Mouse (Mus musculus) liver, embryonic 12.5 days (tissue): ENCODE results near the gene Emid1. TPM values are rescaled to one million over a fixed set of nuclear protein-coding genes. Genes with fewer than 3 reads are reported as not detected.
A peak's percentile ranks its signal among the peaks of the same experiment; 100 is the strongest.

Experiments used
- ATAC-seq: fragments of 200-750 bp; cut with Nextera tagmentation; 2 replicates; pipeline ENCODE4 v1.8.0; 2017; ENCODE audit warnings: moderate number of reproducible peaks, mild to moderate bottlenecking, moderate library complexity
- H3K27ac ChIP-seq: fragments of 300-500 bp; sonication (generic); 2 replicates; pipeline ENCODE4 v1.5.1; 2016; ENCODE audit warnings: mild to moderate bottlenecking
- H3K27me3 ChIP-seq: fragments of 300-500 bp; sonication (generic); replicated peaks from 2 replicates; pipeline ENCODE4 v1.6.1; 2016; ENCODE audit warnings: mild to moderate bottlenecking, moderate library complexity
- H3K36me3 ChIP-seq: fragments of 300-500 bp; sonication (generic); 2 replicates; pipeline ENCODE4 v1.6.1; 2016; ENCODE audit warnings: mild to moderate bottlenecking, moderate library complexity
- H3K4me1 ChIP-seq: fragments of 300-500 bp; sonication (generic); 2 replicates; pipeline ENCODE4 v1.6.1; 2016
- H3K4me2 ChIP-seq: fragments of 300-500 bp; sonication (generic); 2 replicates; pipeline ENCODE4 v1.6.1; 2016; ENCODE audit warnings: mild to moderate bottlenecking, moderate library complexity
- H3K4me3 ChIP-seq: fragments of 300-500 bp; sonication (generic); 2 replicates; pipeline ENCODE4 v1.5.1; 2016; ENCODE audit warnings: mild to moderate bottlenecking, moderate library complexity
- H3K9ac ChIP-seq: fragments of 300-500 bp; sonication (generic); 2 replicates; pipeline ENCODE4 v1.6.1; 2016; ENCODE audit warnings: mild to moderate bottlenecking, moderate library complexity
- H3K9me3 ChIP-seq: fragments of 300-500 bp; sonication (generic); replicated peaks from 2 replicates; pipeline ENCODE4 v1.6.1; 2016; ENCODE audit warnings: mild to moderate bottlenecking, moderate library complexity
- WGBS: fragments of 180-500 bp; shearing (Covaris S2); methylation state at CpG from one replicate; pipeline ENCODE4 v1.1.7; 2016; ENCODE audit not compliant: insufficient replicate concordance; 5-methylcytosine and 5-hydroxymethylcytosine counted together
- polyA plus RNA-seq: library from polyadenylated mRNA; unstranded; fragments of >200 nt; fragmentation: Nextera tagmentation; extraction: Ambion mirVana; gene quantifications from 2 replicates; pipeline ENCODE4 v1.2.1, GENCODE M21; 2016

Gene Emid1
- polyA plus RNA-seq, 1 experiment from 2014 or later: 9.1 TPM

DNA sequence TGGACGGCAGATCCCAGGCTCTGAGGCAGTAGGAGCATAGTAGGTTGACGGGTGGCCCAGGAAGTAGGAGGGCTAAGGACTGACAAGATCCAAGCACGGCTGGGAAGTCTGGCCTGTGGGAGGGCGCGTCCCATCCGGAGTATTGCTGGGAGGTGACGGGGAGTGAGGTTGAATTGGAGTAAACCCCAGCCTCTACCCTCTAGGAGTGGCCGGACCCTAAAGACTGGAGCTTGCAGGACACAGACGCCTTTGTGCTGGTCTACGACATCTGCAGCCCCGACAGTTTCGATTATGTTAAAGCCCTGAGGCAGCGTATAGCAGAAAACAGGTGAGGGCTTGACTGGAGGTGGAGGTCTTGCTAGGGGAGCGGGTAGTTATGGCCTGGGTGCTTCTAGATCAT is 92.8 kb downstream of the Emid1 start:
- H3K4me1 ChIP-seq: peaks cover 38% of the 10 kb centered on the region

DNA sequence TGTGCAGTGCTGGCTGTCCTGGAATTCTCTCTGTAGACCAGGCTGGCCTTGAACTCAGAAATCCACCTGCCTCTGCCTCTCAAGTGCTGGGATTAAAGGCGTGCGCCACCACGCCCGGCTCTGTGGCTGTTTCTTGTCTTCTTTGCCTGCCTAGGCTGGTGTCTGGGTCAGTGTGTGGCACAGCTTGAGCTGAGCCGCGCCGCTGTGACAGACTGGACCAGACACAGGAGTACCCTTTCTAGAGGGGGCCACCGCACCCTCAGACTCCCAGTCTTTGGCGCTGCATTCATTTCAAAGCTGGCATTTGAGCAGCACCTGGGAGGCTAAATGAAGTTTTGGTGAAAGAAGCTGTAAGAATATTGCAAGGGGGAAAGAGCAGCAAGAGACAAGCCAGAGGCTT is 93.3 kb downstream of the Emid1 start:
- ATAC-seq: no peak
- H3K4me3 ChIP-seq: no peak overlapping the region
- WGBS: 31% methylated on average over 9 of the region's 9 CpGs
- peaks cover 90% of the 10 kb centered on the region for H3K27me3 ChIP-seq
- H3K4me2 ChIP-seq: peak overlapping the region; percentile 70; the same call in 1 of the 2 replicates
- H3K9me3 ChIP-seq: no peaks in the 10 kb centered on the region
- no peak overlapping the region for H3K27ac ChIP-seq
- H3K9ac ChIP-seq: no peak overlapping the region
- H3K36me3 ChIP-seq: peaks cover 10% of the 10 kb centered on the region; the same call in 1 of the 2 replicates
- peaks cover 34% of the 10 kb centered on the region for H3K4me1 ChIP-seq

More for the DNA sequence above, 92.8 kb downstream of the Emid1 start:
- Histone ChIP-seq H3K27ac (no peak overlapping the region), H3K27me3 (peaks cover 95% of the 10 kb centered on the region), H3K4me3 (no peak overlapping the region), H3K9ac (no peak overlapping the region), H3K4me2 (no peak overlapping the region), H3K36me3 (peaks cover 10% of the 10 kb centered on the region; the same call in 1 of the 2 replicates), H3K9me3 (no peaks in the 10 kb centered on the region)
- ATAC-seq: no peak
- 31% methylated on average over 14 of the region's 14 CpGs for WGBS

DNA sequence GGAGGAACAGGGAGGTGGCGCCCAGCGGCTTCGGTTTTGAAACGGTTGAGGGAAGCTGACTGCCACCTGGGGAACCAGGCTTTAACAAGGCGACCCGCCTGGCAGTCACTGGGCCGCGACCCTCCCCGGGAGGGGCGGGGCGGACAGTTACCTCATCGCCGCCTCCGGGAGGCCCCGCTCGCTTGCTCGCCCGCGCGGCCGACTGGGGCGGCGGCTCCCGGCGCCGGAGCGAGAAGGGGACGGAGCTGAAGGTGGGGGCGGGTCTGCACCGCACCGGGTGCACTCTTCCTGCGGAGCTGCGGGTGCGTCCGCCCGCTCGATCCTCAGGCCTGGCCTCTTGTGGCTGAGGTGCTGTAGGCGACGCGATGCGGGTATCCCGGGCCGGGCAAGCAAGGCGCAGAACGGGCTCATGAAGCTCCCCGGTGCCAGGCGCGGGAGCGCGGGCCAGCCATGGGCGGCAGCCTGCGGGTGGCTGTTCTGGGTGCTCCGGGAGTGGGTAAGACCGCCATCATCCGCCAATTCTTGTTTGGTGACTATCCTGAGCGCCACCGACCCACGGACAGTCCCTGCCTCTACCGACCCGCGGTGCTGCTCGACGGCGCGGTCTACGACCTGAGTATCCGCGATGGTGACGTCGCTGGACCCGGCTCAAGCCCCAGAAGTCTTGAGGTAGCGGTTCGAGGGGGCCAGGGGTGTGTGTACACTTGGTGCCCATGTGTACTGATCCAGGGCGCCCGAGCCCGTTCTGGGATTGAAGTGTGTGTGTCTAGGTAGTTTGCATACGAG is 94.0 kb downstream of the Emid1 start, which contains the start of gene Rasl10a:
Rasl10a (plus strand) TSS at position 273 of the 786 bp plus-strand sequence.
- Histone ChIP-seq H3K4me2 (peak within 1 kb of the TSS; percentile 70), H3K27me3 (peaks cover 83% of the 10 kb centered on the region), H3K27ac (no peak within 1 kb of the TSS), H3K4me3 (peak within 1 kb of the TSS; percentile 47), H3K36me3 (peaks cover 10% of the 10 kb centered on the region; the same call in 1 of the 2 replicates), H3K9me3 (no peaks in the 10 kb centered on the region), H3K9ac (0 out of 2 replicates have a peak within 1 kb of the TSS, but pooled peaks have one; percentile 25), H3K4me1 (peaks cover 31% of the 10 kb centered on the region)
- ATAC-seq: no peak
- WGBS: 2% methylated on average over 77 of the region's 77 CpGs

DNA sequence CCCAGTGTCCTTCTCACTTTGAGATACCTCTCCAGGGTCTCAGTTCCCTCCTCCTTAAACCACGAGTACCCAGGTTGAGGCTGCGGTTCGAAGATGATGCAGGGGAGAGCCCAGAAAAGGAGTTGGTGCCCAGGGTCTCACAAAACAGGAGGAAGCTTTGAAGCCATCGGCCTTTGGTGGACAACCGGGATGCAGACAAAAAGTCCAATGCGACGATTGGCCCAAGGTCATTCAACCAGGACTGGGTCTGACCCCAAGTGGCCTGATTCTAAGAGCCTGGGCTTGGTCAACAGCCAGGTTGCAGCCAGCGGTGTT is 94.6 kb downstream of the Emid1 start:
- peaks cover 10% of the 10 kb centered on the region; the same call in 1 of the 2 replicates for H3K36me3 ChIP-seq
- no peak overlapping the region for H3K27ac ChIP-seq
- H3K4me3 ChIP-seq: peak overlapping the region; percentile 47
- ATAC-seq: no peak
- no peak overlapping the region for H3K9ac ChIP-seq
- H3K4me1 ChIP-seq: peaks cover 26% of the 10 kb centered on the region
- 18% methylated on average over 8 of the region's 8 CpGs for WGBS
- H3K9me3 ChIP-seq: no peaks in the 10 kb centered on the region
- peak overlapping the region; percentile 70 for H3K4me2 ChIP-seq
- H3K27me3 ChIP-seq: peaks cover 77% of the 10 kb centered on the region

DNA sequence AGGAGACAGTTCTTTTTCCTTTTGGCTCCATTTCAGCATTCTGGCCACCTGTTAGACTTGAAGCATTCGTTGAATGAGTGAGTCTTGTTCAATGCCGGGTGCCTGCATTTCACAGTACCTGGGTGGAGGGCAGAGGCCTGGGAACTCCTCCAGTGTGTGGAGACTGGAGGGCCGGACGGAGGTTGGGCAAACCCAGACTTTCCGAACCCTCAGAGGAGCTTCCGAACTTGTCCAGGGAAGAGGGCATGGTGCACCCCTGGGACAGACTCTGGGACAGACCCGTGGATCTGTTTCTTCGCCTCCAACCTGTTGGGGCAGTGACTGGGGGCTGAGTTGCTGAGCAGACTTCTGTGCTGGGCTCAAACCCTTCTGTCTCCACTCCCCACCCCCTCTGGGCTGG is 95.0 kb downstream of the Emid1 start:
- 61% methylated on average over 8 of the region's 8 CpGs for WGBS
- no peak overlapping the region for H3K4me2 ChIP-seq
- peaks cover 7% of the 10 kb centered on the region; the same call in 1 of the 2 replicates for H3K36me3 ChIP-seq
- peaks cover 73% of the 10 kb centered on the region for H3K27me3 ChIP-seq
- H3K4me3 ChIP-seq: no peak overlapping the region
- no peak overlapping the region for H3K9ac ChIP-seq
- H3K9me3 ChIP-seq: no peaks in the 10 kb centered on the region
- no peak for ATAC-seq
- peaks cover 21% of the 10 kb centered on the region for H3K4me1 ChIP-seq
- H3K27ac ChIP-seq: no peak overlapping the region

Other genes with a start within 250 kb of the Emid1 start
- gene Nefh, start 204.2 kb downstream of the Emid1 start, polyA plus RNA-seq: 0.66 and 0.73 TPM in 2 replicates
- 110 TPM in 2 replicates for gene Ap1b1, start 165.4 kb downstream of the Emid1 start, polyA plus RNA-seq
- 0.77 and 1.1 TPM in 2 replicates for gene Rasl10a, start 94.1 kb downstream of the Emid1 start, polyA plus RNA-seq
- gene Gas2l1, start 86.9 kb downstream of the Emid1 start, polyA plus RNA-seq: 35.2 and 37.5 TPM in 2 replicates
- 19.0 and 22.9 TPM in 2 replicates for gene Rhbdd3, start 53.3 kb downstream of the Emid1 start, polyA plus RNA-seq
- gene Ewsr1, start 53.0 kb downstream of the Emid1 start, polyA plus RNA-seq: 432 and 434 TPM in 2 replicates
- 2.4 and 3.1 TPM in 2 replicates for gene Kremen1, start 109.3 kb upstream of the Emid1 start, polyA plus RNA-seq